Mouse (Mus musculus): ENCODE results near the gene Ube2m. TPM values are rescaled to one million over a fixed set of nuclear protein-coding genes. Genes with fewer than 3 reads are reported as not detected.

The Ube2m gene
- polyA plus RNA-seq, 1 experiment from 2014 or later: 160 TPM

DNA sequence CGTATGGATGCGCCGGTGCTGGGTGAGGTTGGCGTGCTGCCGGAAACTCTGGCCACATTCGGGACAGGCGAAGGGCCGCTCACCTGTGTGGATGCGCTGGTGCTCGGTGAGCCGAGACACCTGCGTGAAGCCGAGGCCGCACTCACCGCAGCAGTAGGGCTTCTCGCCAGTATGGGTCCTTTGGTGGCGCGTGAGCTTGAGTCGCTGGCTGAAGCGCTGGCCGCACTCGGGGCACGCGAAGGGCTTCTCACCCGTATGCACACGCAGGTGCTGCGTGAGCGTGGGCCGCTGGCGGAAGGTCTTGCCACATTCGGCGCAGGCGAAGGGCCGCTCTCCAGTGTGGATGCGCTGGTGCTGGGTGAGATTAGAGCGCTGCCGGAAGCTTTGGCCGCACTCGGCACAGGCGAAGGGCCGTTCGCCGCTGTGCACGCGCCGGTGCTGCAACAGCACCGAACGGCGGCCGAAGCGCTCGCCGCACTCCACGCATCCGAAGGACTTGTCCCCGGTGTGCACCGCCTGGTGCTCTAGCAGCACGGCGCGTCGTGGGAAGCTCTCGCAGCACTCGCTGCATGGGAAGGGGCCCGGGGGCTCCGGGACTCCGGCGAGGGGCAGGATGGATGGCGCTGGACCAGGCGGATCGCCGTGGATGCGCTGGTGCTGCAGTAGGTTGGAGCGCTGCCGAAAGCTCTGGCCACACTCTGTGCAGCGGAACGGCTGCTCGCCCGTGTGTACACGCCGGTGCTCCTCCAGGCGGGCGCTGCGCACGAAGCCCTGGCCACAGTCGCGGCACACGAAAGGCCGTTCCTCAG lies 5.6 kb upstream of the Ube2m start:
- peak overlapping the region; percentile 49 for H3K4me3 ChIP-seq
- WGBS: 4% methylated on average over 88 of the region's 88 CpGs
- peak; percentile 18; the same call in 1 of the 2 replicates for ATAC-seq (ENCODE audit: insufficient number of reproducible peaks, low FRiP score)
- peaks cover 45% of the 10 kb centered on the region for H3K27me3 ChIP-seq (replicated peaks)
- peak overlapping the region; percentile 67 for H3K9ac ChIP-seq
- peaks cover 10% of the 10 kb centered on the region for H3K9me3 ChIP-seq (replicated peaks)
- peak overlapping the region; percentile 80 for H3K4me2 ChIP-seq
- no peak overlapping the region for H3K27ac ChIP-seq (ENCODE audit: poor library complexity, severe bottlenecking)
- no peaks in the 10 kb centered on the region for H3K36me3 ChIP-seq
- peaks cover 23% of the 10 kb centered on the region for H3K4me1 ChIP-seq (replicated peaks)

DNA sequence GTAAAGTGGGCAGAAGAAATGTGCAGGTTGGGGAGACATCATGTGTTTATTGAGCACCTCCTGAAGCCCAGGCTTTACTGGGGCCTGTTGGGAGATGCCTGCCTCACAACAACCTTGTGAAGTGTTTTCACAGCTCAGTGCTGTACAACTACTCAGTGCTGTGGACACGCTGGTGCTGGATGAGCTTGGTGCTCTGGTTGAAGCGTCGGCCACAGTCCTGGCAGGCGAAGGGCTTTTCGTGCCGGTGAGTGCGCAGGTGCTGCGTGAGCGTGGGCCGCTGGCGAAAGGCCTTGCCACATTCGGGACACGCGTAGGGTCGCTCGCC lies 5.0 kb upstream of the Ube2m start:
- Histone ChIP-seq H3K27me3 (replicated peaks) (peaks cover 45% of the 10 kb centered on the region), H3K36me3 (no peaks in the 10 kb centered on the region), H3K4me2 (peak overlapping the region; percentile 80), H3K4me3 (peak overlapping the region; percentile 49), H3K27ac (ENCODE audit: poor library complexity, severe bottlenecking) (no peak overlapping the region), H3K9me3 (replicated peaks) (peaks cover 10% of the 10 kb centered on the region), H3K4me1 (replicated peaks) (peaks cover 24% of the 10 kb centered on the region), H3K9ac (no peak overlapping the region; the same call in 1 of the 2 replicates)
- 40% methylated on average over 16 of the region's 16 CpGs for WGBS
- ATAC-seq (ENCODE audit: insufficient number of reproducible peaks, low FRiP score): no peak

DNA sequence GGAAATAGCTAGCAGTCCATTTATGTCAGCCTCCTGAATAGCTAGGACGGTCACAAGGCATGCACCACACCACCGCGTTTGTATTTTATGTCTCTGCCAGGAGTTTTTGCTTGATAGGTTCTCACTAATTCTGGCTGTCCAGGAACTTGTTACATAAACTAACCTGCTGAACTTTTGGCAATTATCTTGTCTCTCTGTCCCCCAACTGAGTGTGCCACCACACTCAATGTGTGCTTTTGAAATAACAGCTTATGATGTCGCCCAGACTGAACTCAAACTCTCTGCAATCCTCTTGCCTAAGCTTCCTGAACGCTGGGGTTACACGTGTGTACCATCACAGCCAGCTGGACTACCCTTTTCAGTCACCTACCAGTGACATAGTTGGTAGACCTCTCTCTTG lies 4.4 kb upstream of the Ube2m start:
- ATAC-seq (ENCODE audit: insufficient number of reproducible peaks, low FRiP score): no peak
- H3K9me3 ChIP-seq (replicated peaks): peaks cover 10% of the 10 kb centered on the region
- peaks cover 45% of the 10 kb centered on the region for H3K27me3 ChIP-seq (replicated peaks)
- peaks cover 24% of the 10 kb centered on the region for H3K4me1 ChIP-seq (replicated peaks)
- 70% methylated on average over 6 of the region's 6 CpGs for WGBS
- no peak overlapping the region for H3K9ac ChIP-seq
- H3K4me3 ChIP-seq: no peak overlapping the region
- H3K27ac ChIP-seq (ENCODE audit: poor library complexity, severe bottlenecking): no peak overlapping the region
- H3K4me2 ChIP-seq: no peak overlapping the region
- no peaks in the 10 kb centered on the region for H3K36me3 ChIP-seq

DNA sequence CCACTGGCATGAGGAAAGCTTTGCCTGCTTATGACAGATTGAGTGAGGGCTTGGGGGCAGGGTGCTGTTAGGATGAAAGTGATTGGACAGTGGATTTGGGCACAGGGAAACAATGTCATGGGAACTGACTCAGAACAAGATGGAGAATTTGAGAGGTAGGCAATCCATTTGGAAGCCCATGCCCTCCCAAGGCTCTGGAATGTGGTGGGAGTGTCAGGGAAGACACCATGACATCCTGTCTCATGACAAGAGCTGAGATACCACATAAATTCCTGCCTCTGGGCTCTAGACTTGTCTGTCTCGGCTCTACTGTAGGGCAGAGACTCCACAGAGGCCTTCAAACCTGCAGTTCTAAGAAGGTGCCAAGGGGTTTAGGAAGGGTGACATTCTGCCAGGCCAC lies 3.2 kb upstream of the Ube2m start:
- Histone ChIP-seq H3K9me3 (replicated peaks) (peaks cover 10% of the 10 kb centered on the region), H3K27ac (ENCODE audit: poor library complexity, severe bottlenecking) (no peak overlapping the region), H3K4me3 (no peak overlapping the region), H3K36me3 (peaks cover 1% of the 10 kb centered on the region), H3K4me2 (no peak overlapping the region), H3K9ac (no peak overlapping the region), H3K27me3 (replicated peaks) (peaks cover 45% of the 10 kb centered on the region), H3K4me1 (replicated peaks) (peaks cover 30% of the 10 kb centered on the region)
- 44% methylated on average over 1 of the region's 1 CpGs for WGBS
- no peak for ATAC-seq (ENCODE audit: insufficient number of reproducible peaks, low FRiP score)

DNA sequence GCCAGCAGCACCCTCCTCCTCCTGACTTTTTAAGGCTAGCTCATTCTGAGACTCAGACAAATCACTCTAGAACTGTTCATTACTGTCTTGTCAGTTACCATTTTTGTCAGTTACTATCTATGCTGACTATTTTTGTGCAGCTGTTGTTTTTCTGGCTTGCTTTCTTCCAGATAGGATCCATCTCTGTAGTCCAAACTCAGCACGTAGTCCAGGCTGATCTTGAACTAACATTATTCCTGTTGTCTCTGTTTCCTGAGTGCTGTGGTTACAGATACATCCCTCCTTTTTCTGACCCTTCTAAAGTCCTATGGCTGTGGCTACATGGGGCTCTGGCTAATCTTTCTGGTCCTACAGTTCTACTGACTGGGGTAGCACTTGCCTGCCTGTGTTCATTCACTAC lies 1.1 kb upstream of the Ube2m start:
- 65% methylated on average over 1 of the region's 1 CpGs for WGBS
- H3K4me2 ChIP-seq: peak overlapping the region; percentile 91
- peak overlapping the region; percentile 99; the same call in 1 of the 2 replicates for H3K27ac ChIP-seq (ENCODE audit: poor library complexity, severe bottlenecking)
- peaks cover 10% of the 10 kb centered on the region for H3K9me3 ChIP-seq (replicated peaks)
- peaks cover 15% of the 10 kb centered on the region for H3K36me3 ChIP-seq
- peaks cover 30% of the 10 kb centered on the region for H3K27me3 ChIP-seq (replicated peaks)
- peak overlapping the region; percentile 97 for H3K9ac ChIP-seq
- no peak for ATAC-seq (ENCODE audit: insufficient number of reproducible peaks, low FRiP score)
- H3K4me3 ChIP-seq: peak overlapping the region; percentile 85
- peaks cover 39% of the 10 kb centered on the region for H3K4me1 ChIP-seq (replicated peaks)

DNA sequence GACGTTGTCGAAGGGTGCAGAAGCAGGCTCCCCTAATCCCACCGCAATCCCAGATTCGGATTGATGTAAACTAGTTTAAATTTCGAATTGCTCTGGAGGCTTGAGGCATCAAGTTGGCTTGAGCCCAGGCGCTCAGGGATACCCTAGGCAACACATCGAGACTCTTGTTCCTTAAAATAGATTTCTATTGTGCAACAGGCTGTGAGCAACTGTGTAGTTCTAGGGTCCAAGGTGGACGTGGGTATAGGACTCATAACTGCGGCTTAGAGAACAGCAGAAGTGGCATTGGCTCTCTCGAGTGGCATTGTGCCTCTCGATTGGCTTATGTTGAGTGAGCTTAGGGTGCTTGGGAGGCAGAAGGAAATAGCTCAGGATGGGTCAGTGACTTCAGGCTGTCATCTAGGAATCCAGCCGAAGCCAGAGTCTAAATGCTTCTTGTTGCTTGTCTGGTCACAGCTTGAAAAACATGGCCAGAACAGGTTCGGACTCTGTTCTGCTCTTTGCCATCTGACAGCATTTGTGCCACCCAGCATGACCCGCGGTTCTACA lies 620 bp upstream of the Ube2m start:
- H3K4me3 ChIP-seq: peak overlapping the region; percentile 85
- peak overlapping the region; percentile 91 for H3K4me2 ChIP-seq
- H3K4me1 ChIP-seq (replicated peaks): peaks cover 38% of the 10 kb centered on the region
- H3K9me3 ChIP-seq (replicated peaks): peaks cover 10% of the 10 kb centered on the region
- WGBS: 16% methylated on average over 15 of the region's 15 CpGs
- no peak for ATAC-seq (ENCODE audit: insufficient number of reproducible peaks, low FRiP score)
- H3K9ac ChIP-seq: peak overlapping the region; percentile 97
- H3K36me3 ChIP-seq: peaks cover 15% of the 10 kb centered on the region
- peak overlapping the region; percentile 99 for H3K27ac ChIP-seq (ENCODE audit: poor library complexity, severe bottlenecking)
- peaks cover 25% of the 10 kb centered on the region for H3K27me3 ChIP-seq (replicated peaks)

DNA sequence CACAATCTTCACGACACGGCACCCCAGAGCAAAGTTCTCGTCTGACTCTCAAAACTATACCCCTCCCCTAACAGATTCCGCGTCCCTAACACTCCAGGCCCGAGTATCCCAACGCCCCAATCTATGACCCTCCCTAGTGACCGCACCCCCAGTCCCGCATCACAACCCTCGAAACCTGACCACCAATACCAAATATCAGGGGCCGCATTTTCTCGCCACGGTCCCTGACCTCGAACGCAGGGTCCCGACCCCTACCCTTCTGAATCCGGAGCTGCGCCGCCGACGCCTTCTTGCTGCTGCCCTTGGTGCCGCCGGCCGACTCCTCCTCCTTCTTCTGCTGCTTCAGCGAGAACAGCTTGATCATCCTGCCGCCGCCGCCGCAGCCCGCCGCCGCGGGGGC lies 709 bp downstream of the Ube2m start:
- peak overlapping the region; percentile 91 for H3K4me2 ChIP-seq
- H3K4me1 ChIP-seq (replicated peaks): peaks cover 42% of the 10 kb centered on the region
- H3K9me3 ChIP-seq (replicated peaks): no peaks in the 10 kb centered on the region
- peaks cover 28% of the 10 kb centered on the region for H3K36me3 ChIP-seq
- peak overlapping the region; percentile 97 for H3K9ac ChIP-seq
- peak overlapping the region; percentile 99 for H3K27ac ChIP-seq (ENCODE audit: poor library complexity, severe bottlenecking)
- peak; percentile 12; the same call in 1 of the 2 replicates for ATAC-seq (ENCODE audit: insufficient number of reproducible peaks, low FRiP score)
- H3K27me3 ChIP-seq (replicated peaks): peaks cover 12% of the 10 kb centered on the region
- H3K4me3 ChIP-seq: peak overlapping the region; percentile 85
- under 1% methylated on average over 31 of the region's 33 CpGs for WGBS

DNA sequence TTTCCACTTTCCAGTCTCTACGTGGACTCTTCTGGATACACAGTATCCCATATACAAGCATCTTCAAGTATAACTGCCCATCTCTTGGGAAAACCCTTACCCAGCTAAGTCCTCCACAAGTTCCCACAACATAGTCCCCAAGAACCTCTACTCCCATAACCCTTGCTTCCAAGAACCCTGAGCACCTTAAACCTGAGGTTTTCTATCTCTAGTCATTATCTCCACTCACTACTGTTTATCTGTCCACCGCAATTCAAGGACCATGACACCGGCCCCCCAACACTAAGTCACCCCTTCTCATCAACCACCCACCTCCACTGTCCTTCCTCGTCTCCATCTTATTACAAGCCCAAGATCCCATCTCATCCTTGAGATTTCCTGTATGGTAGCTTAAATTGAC lies 1.3 kb downstream of the Ube2m start:
- no peaks in the 10 kb centered on the region for H3K9me3 ChIP-seq (replicated peaks)
- H3K36me3 ChIP-seq: peaks cover 34% of the 10 kb centered on the region
- no peak for ATAC-seq (ENCODE audit: insufficient number of reproducible peaks, low FRiP score)
- peak overlapping the region; percentile 85 for H3K4me3 ChIP-seq
- peaks cover 42% of the 10 kb centered on the region for H3K4me1 ChIP-seq (replicated peaks)
- peak overlapping the region; percentile 97 for H3K9ac ChIP-seq
- peak overlapping the region; percentile 91 for H3K4me2 ChIP-seq
- peaks cover 7% of the 10 kb centered on the region for H3K27me3 ChIP-seq (replicated peaks)
- 29% methylated on average over 4 of the region's 4 CpGs for WGBS
- peak overlapping the region; percentile 99 for H3K27ac ChIP-seq (ENCODE audit: poor library complexity, severe bottlenecking)

DNA sequence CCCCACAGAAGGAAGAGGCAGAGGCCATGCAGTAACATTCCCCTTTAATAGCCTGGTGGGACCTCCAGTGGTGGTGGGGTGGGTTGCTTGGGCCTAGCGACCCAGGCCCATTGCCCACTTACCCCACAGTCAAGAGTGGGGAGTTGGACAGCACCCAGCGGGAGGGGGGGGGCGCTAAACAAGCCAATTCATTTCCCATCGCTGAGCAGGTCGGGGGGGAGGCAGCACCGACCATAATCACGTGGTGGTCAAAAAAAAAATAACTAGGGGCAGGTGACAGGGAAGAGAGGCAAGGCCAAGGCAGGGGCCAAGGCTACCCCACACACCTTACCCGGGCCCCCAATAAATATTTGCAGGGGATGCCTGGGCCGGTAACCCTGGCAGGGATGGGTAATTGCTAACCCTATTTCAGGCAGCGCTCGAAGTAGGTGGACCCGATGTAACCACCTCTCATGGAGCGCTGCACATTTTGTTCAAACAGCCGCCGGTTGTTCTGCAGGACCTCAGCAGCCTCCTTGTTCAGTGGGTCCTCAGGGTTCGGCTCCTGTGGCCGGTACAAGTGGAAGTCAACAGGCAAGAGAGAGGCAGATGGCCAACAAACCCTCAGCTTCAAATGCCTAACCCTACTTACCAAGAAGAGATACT lies 2.7 kb downstream of the Ube2m start:
- Histone ChIP-seq H3K4me3 (peak overlapping the region; percentile 65), H3K27ac (ENCODE audit: poor library complexity, severe bottlenecking) (peak overlapping the region; percentile 85), H3K36me3 (peaks cover 47% of the 10 kb centered on the region), H3K4me1 (replicated peaks) (peaks cover 42% of the 10 kb centered on the region), H3K9me3 (replicated peaks) (no peaks in the 10 kb centered on the region), H3K4me2 (peak overlapping the region; percentile 91), H3K9ac (0 out of 2 replicates have a peak overlapping the region, but pooled peaks have one; percentile 84), H3K27me3 (replicated peaks) (no peaks in the 10 kb centered on the region)
- no peak for ATAC-seq (ENCODE audit: insufficient number of reproducible peaks, low FRiP score)
- 89% methylated on average over 17 of the region's 17 CpGs for WGBS

DNA sequence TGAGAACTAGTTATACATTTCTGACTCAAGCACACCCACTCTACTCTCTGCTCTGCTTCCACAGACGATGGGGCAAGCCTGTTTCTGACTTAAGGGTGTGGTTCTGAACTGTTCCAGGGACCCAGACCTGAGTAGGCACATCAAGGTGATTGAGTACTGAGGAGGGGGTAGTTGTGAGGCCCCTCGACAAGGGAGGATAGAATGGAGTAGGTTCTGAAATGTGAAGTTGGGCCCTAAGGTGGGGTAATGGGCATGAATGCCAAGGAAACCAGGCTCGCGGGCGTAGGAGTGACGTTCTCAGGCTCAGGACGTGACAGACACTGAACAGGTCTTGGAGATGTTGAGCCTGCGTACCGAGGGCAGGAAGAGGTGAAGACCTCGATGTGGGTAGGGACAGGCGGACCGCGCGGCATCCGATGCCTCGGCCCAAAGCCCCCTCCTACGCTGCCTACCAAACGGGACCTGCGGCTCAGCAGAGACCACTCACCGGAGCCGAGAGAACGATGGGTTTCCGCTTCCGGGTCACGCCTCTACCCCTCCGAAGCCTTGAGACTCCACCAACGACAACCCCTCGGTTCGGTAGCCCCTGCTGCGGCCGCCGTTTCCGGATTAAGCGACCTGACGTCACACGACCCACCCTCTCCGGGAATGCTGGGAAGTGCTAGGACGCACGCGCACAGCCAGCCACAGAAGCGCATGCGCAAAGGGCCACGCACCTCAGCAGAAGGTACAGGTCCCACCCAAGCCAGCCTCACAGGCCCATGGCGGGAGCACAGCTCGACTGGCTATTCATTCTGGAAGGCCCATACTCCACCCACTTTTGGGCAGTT lies 3.7 kb downstream of the Ube2m start, which contains the start of gene Chmp2a:
Chmp2a (minus strand) TSS at position 660 of the 830 bp plus-strand sequence.
- H3K9me3 ChIP-seq (replicated peaks): no peaks in the 10 kb centered on the region
- H3K4me3 ChIP-seq: peak within 1 kb of the TSS; percentile 65
- H3K27me3 ChIP-seq (replicated peaks): no peaks in the 10 kb centered on the region
- WGBS: under 1% methylated on average over 45 of the region's 45 CpGs
- peak within 1 kb of the TSS; percentile 91 for H3K4me2 ChIP-seq
- peak within 1 kb of the TSS; percentile 85 for H3K27ac ChIP-seq (ENCODE audit: poor library complexity, severe bottlenecking)
- peaks cover 41% of the 10 kb centered on the region for H3K4me1 ChIP-seq (replicated peaks)
- peak within 1 kb of the TSS; percentile 84 for H3K9ac ChIP-seq
- ATAC-seq (ENCODE audit: insufficient number of reproducible peaks, low FRiP score): peak; percentile 81
- H3K36me3 ChIP-seq: peaks cover 57% of the 10 kb centered on the region
